Mouse (Mus musculus) erythroblast, embryonic 14.5 days (primary cell): ENCODE measurements around the gene Prkd1. TPM values are rescaled to one million over a fixed set of nuclear protein-coding genes. Genes with fewer than 3 reads are reported as not detected.

Experiments
- H3K27me3 ChIP-seq: 2 replicates; pipeline ENCODE4 v1.6.1; 2012; ENCODE audit warnings: inconsistent platforms; ENCODE audit not compliant: control insufficient read depth
- H3K36me3 ChIP-seq: 2 replicates; pipeline ENCODE4 v1.6.1; 2012; ENCODE audit warnings: mild to moderate bottlenecking, inconsistent platforms; ENCODE audit not compliant: control insufficient read depth
- H3K4me1 ChIP-seq: 2 replicates; pipeline ENCODE4 v1.6.1; 2012; ENCODE audit warnings: inconsistent platforms; ENCODE audit not compliant: control insufficient read depth
- H3K4me3 ChIP-seq: replicated peaks from 2 replicates; pipeline ENCODE3; 2012; ENCODE audit warnings: moderate library complexity, mild to moderate bottlenecking, inconsistent platforms
- H3K9me3 ChIP-seq: 2 replicates; pipeline ENCODE4 v1.6.1; 2012; ENCODE audit warnings: low read length, inconsistent platforms, mixed read lengths; ENCODE audit not compliant: control insufficient read depth
- GATA1 ChIP-seq: IDR thresholded peaks from 2 replicates; pipeline ENCODE4 v1.6.1; 2012; ENCODE audit warnings: low read length, inconsistent platforms, mixed read lengths
- TAL1 ChIP-seq: IDR thresholded peaks from 3 replicates; pipeline ENCODE4 v1.6.1; 2012; ENCODE audit warnings: low read length, inconsistent platforms, mixed read lengths
- polyA plus RNA-seq: library from polyadenylated mRNA; stranded (reverse); fragments of >175 nt; gene quantifications from 2 replicates; pipeline ENCODE4 v1.2.3, GENCODE M21; 2012

Prkd1 gene
- polyA plus RNA-seq, 1 experiment, result 0.04 TPM

DNA sequence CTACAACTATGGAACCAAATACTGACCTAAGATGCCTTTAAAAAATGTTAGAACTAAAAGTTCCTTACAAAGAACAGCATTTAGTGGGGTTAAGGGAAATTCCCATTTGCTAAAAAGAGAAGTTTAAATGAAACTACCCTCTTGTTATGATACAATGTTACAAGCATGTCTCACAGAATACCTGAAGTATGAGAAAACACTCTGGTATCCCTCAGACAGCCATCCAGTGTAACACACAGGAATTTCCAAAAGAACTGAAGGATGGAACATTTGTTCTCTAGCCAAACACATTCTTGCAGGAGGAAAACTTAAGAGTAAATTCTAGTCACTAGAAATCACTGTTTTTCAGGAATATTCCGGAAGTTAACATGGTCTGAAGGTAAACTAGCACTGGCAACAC, 33.0 kb downstream of the Prkd1 start:
- H3K4me3 ChIP-seq, result no peak overlapping the region
- H3K4me1 ChIP-seq, result no peaks in the 10 kb centered on the region
- H3K9me3 ChIP-seq, result no peaks in the 10 kb centered on the region
- H3K27me3 ChIP-seq, result no peaks in the 10 kb centered on the region
- TF ChIP-seq TAL1 (no peak), GATA1 (no peak)
- no peaks in the 10 kb centered on the region for H3K36me3 ChIP-seq

DNA sequence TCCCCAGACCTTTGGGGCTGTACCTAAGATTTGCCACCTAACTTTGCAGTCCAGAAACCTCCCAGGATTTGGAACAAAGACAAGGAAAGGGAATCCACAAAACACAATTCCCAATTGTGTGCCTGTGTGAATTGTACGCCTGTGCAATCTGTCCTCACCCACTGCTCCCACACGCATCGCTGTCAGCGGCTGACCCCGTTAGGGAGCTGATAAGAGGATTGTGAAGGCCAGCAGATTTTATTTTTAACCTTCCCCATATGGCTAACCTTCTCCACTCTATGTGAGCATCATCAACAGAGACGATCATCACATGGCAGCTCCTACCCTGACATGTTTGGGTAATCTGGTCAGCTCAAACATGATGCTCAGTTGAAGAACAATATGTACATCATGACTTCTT, 34.6 kb downstream of the Prkd1 start:
- Histone ChIP-seq H3K4me1 (no peaks in the 10 kb centered on the region), H3K27me3 (no peaks in the 10 kb centered on the region), H3K4me3 (no peak overlapping the region), H3K9me3 (no peaks in the 10 kb centered on the region), H3K36me3 (no peaks in the 10 kb centered on the region)
- no peak for TF ChIP-seq TAL1
- TF ChIP-seq GATA1, result no peak

- H3K9me3 ChIP-seq, result no peaks in the 10 kb centered on the region
- TF ChIP-seq TAL1 (no peak), GATA1 (no peak)
- H3K27me3 ChIP-seq, result no peaks in the 10 kb centered on the region
- H3K36me3 ChIP-seq, result no peaks in the 10 kb centered on the region
- H3K4me3 ChIP-seq, result no peak overlapping the region
- no peaks in the 10 kb centered on the region for H3K4me1 ChIP-seq
These were observed 42.0 kb downstream of the Prkd1 start for GRCm38 (mm10) chr12:50606703-50607500.

- TF ChIP-seq GATA1 (no peak), TAL1 (no peak)
- Histone ChIP-seq H3K4me3 (no peak overlapping the region), H3K36me3 (no peaks in the 10 kb centered on the region), H3K9me3 (no peaks in the 10 kb centered on the region), H3K27me3 (no peaks in the 10 kb centered on the region), H3K4me1 (no peaks in the 10 kb centered on the region; the same call in none of the 2 replicates)
These were observed 49.5 kb downstream of the Prkd1 start for GRCm38 (mm10) chr12:50599370-50599769.

- Histone ChIP-seq H3K4me3 (no peak overlapping the region), H3K9me3 (no peaks in the 10 kb centered on the region), H3K4me1 (peaks cover 2% of the 10 kb centered on the region), H3K36me3 (no peaks in the 10 kb centered on the region), H3K27me3 (no peaks in the 10 kb centered on the region)
- TF ChIP-seq TAL1 (no peak), GATA1 (no peak)
These were observed 50.6 kb downstream of the Prkd1 start for GRCm38 (mm10) chr12:50598053-50598988.

GRCm38 (mm10) chr12:50597467-50597866, 51.4 kb downstream of the Prkd1 start:
- H3K4me3 ChIP-seq, result no peak overlapping the region
- no peaks in the 10 kb centered on the region for H3K27me3 ChIP-seq
- H3K9me3 ChIP-seq, result no peaks in the 10 kb centered on the region
- H3K36me3 ChIP-seq, result no peaks in the 10 kb centered on the region
- H3K4me1 ChIP-seq, result peaks cover 2% of the 10 kb centered on the region
- TF ChIP-seq TAL1 (no peak), GATA1 (no peak)

DNA sequence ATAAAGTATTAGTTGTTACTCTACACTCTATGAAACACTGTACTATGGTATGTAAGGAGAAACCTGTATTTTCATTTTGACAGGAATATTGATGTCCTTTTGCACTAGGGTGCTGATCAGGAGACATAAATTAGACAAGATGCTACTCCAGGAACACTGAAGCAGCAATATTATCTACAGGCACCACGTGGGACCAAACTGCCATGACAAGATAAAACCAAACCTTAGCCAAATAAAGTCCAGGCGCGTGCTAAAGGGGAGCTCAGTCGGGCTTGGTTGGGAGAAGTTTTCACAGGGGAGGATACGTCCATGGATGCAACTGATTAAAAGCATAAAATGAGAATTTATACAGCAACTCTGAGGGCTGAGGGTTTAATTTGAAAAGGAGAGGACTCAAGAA, 53.1 kb downstream of the Prkd1 start:
- H3K9me3 ChIP-seq, result no peaks in the 10 kb centered on the region
- no peaks in the 10 kb centered on the region for H3K27me3 ChIP-seq
- no peak overlapping the region for H3K4me3 ChIP-seq
- no peak for TF ChIP-seq GATA1
- no peak for TF ChIP-seq TAL1
- no peaks in the 10 kb centered on the region for H3K36me3 ChIP-seq
- peaks cover 2% of the 10 kb centered on the region for H3K4me1 ChIP-seq

GRCm38 (mm10) chr12:50594506-50594905, 54.4 kb downstream of the Prkd1 start:
- TF ChIP-seq TAL1, result no peak
- TF ChIP-seq GATA1, result no peak
- H3K27me3 ChIP-seq, result no peaks in the 10 kb centered on the region
- no peak overlapping the region for H3K4me3 ChIP-seq
- no peaks in the 10 kb centered on the region for H3K9me3 ChIP-seq
- peaks cover 2% of the 10 kb centered on the region for H3K4me1 ChIP-seq
- no peaks in the 10 kb centered on the region for H3K36me3 ChIP-seq

GRCm38 (mm10) chr12:50593481-50593880, 55.4 kb downstream of the Prkd1 start:
- TF ChIP-seq GATA1 (no peak), TAL1 (no peak)
- no peaks in the 10 kb centered on the region for H3K9me3 ChIP-seq
- peaks cover 2% of the 10 kb centered on the region for H3K4me1 ChIP-seq
- no peaks in the 10 kb centered on the region for H3K36me3 ChIP-seq
- H3K4me3 ChIP-seq, result no peak overlapping the region
- no peaks in the 10 kb centered on the region for H3K27me3 ChIP-seq
